Mouse (Mus musculus): Measurements from ENCODE around the gene Mpig6b. TPM values are rescaled to one million over a fixed set of nuclear protein-coding genes. Genes with fewer than 3 reads are reported as not detected.

Gene Mpig6b
- polyA plus RNA-seq, 1 experiment = not detected

Other genes with a start within 250 kb of the Mpig6b start
- 65.1 and 75.3 TPM in 2 replicates for gene Stk19, start 229.2 kb downstream of the Mpig6b start, polyA plus RNA-seq (2012)
- gene Dxo, start 229.2 kb downstream of the Mpig6b start, polyA plus RNA-seq (2012) = 106 TPM in 2 replicates
- 63.8 and 69.0 TPM in 2 replicates for gene Skiv2l, start 216.0 kb downstream of the Mpig6b start, polyA plus RNA-seq (2012)
- 308 and 315 TPM in 2 replicates for gene Nelfe, start 215.8 kb downstream of the Mpig6b start, polyA plus RNA-seq (2012)
- gene Cfb, start 203.7 kb downstream of the Mpig6b start, polyA plus RNA-seq (2012) = 0.13 TPM in 1 of 2 replicates, not detected in the other
- gene Zbtb12, start 186.7 kb downstream of the Mpig6b start, polyA plus RNA-seq (2012) = 51.5 and 66.6 TPM in 2 replicates
- gene Gm20547, start 184.1 kb downstream of the Mpig6b start, polyA plus RNA-seq (2012) = not detected in 2 replicates
- gene C2, start 167.9 kb downstream of the Mpig6b start, polyA plus RNA-seq (2012) = 2.0 and 2.3 TPM in 2 replicates
- gene Ehmt2, start 167.7 kb downstream of the Mpig6b start, polyA plus RNA-seq (2012) = 441 and 469 TPM in 2 replicates
- gene Slc44a4, start 151.7 kb downstream of the Mpig6b start, polyA plus RNA-seq (2012) = not detected in 2 replicates
- gene Neu1, start 134.9 kb downstream of the Mpig6b start, polyA plus RNA-seq (2012) = 52.4 and 79.9 TPM in 2 replicates
- 425 and 1,961 TPM in 2 replicates for gene Hspa1b, start 106.9 kb downstream of the Mpig6b start, polyA plus RNA-seq (2012)
- 0.52 TPM in 1 of 2 replicates, not detected in the other for gene Gm20481, start 96.3 kb downstream of the Mpig6b start, polyA plus RNA-seq (2012)
- gene Hspa1a, start 94.0 kb downstream of the Mpig6b start, polyA plus RNA-seq (2012) = 239 and 1,296 TPM in 2 replicates
- 0.06 TPM in 1 of 2 replicates, not detected in the other for gene Hspa1l, start 93.5 kb downstream of the Mpig6b start, polyA plus RNA-seq (2012)
- gene Lsm2, start 84.3 kb downstream of the Mpig6b start, polyA plus RNA-seq (2012) = 154 and 167 TPM in 2 replicates
- gene Vars, start 65.2 kb downstream of the Mpig6b start, polyA plus RNA-seq (2012) = 841 and 875 TPM in 2 replicates
- 0.24 and 0.38 TPM in 2 replicates for gene Vwa7, start 49.6 kb downstream of the Mpig6b start, polyA plus RNA-seq (2012)
- 6.0 and 11.9 TPM in 2 replicates for gene Sapcd1, start 38.2 kb downstream of the Mpig6b start, polyA plus RNA-seq (2012)
- 3.4 and 5.4 TPM in 2 replicates for gene Msh5, start 19.4 kb downstream of the Mpig6b start, polyA plus RNA-seq (2012)
- 109 and 129 TPM in 2 replicates for gene Clic1, start 16.2 kb downstream of the Mpig6b start, polyA plus RNA-seq (2012)
- gene Ddah2, start 7.1 kb downstream of the Mpig6b start, polyA plus RNA-seq (2012) = 33.8 and 58.4 TPM in 2 replicates
- 0.09 TPM in 1 of 2 replicates, not detected in the other for gene Ly6g6c, start 796 bp downstream of the Mpig6b start, polyA plus RNA-seq (2012)
- gene Ly6g6e, start 10.7 kb upstream of the Mpig6b start, polyA plus RNA-seq (2012) = not detected in 2 replicates
- 0.26 TPM in 1 of 2 replicates, not detected in the other for gene Ly6g6d, start 11.9 kb upstream of the Mpig6b start, polyA plus RNA-seq (2012)
- gene Ly6g6f, start 19.4 kb upstream of the Mpig6b start, polyA plus RNA-seq (2012) = 0.06 and 0.28 TPM in 2 replicates
- gene Abhd16a, start 23.1 kb upstream of the Mpig6b start, polyA plus RNA-seq (2012) = 118 and 123 TPM in 2 replicates
- not detected in 2 replicates for gene Ly6g5c, start 42.1 kb upstream of the Mpig6b start, polyA plus RNA-seq (2012)
- 0.45 and 0.69 TPM in 2 replicates for gene Ly6g5b, start 49.2 kb upstream of the Mpig6b start, polyA plus RNA-seq (2012)
- 73.8 and 84.9 TPM in 2 replicates for gene Gpank1, start 55.3 kb upstream of the Mpig6b start, polyA plus RNA-seq (2012)
- gene Csnk2b, start 55.9 kb upstream of the Mpig6b start, polyA plus RNA-seq (2012) = 77.7 and 78.6 TPM in 2 replicates
- 4.1 and 4.4 TPM in 2 replicates for gene D17H6S53E, start 60.2 kb upstream of the Mpig6b start, polyA plus RNA-seq (2012)
- gene Apom, start 65.9 kb upstream of the Mpig6b start, polyA plus RNA-seq (2012) = 0.37 and 0.84 TPM in 2 replicates
- 683 and 812 TPM in 2 replicates for gene Bag6, start 69.0 kb upstream of the Mpig6b start, polyA plus RNA-seq (2012)
- 1,479 and 1,500 TPM in 2 replicates for gene Prrc2a, start 98.7 kb upstream of the Mpig6b start, polyA plus RNA-seq (2012)
- 3.5 and 4.0 TPM in 2 replicates for gene Aif1, start 109.9 kb upstream of the Mpig6b start, polyA plus RNA-seq (2012)
- gene Lst1, start 122.3 kb upstream of the Mpig6b start, polyA plus RNA-seq (2012) = 3.8 and 6.6 TPM in 2 replicates
- 14.0 and 15.6 TPM in 2 replicates for gene Ltb, start 128.3 kb upstream of the Mpig6b start, polyA plus RNA-seq (2012)
- 12.8 and 21.1 TPM in 2 replicates for gene Tnf, start 135.8 kb upstream of the Mpig6b start, polyA plus RNA-seq (2012)
- 0.10 and 0.22 TPM in 2 replicates for gene Lta, start 139.2 kb upstream of the Mpig6b start, polyA plus RNA-seq (2012)
- gene Gm16181, start 154.7 kb upstream of the Mpig6b start, polyA plus RNA-seq (2012) = not detected in 2 replicates
- gene Atp6v1g2, start 167.5 kb upstream of the Mpig6b start, polyA plus RNA-seq (2012) = 5.5 and 9.2 TPM in 2 replicates
- 42.2 and 43.8 TPM in 2 replicates for gene Nfkbil1, start 169.6 kb upstream of the Mpig6b start, polyA plus RNA-seq (2012)
- gene Ddx39b, start 175.6 kb upstream of the Mpig6b start, polyA plus RNA-seq (2012) = 404 and 440 TPM in 2 replicates
- 854 and 953 TPM in 2 replicates for gene H2-D1, start 196.5 kb upstream of the Mpig6b start, polyA plus RNA-seq (2012)

Data from megakaryocyte-erythroid progenitor cell, adult 5 weeks (primary cell).